Mouse (Mus musculus) liver, postnatal 0 days (tissue): ENCODE data around the gene Tubd1.

Experiments
- CTCF ChIP-seq: sonication (generic); IDR thresholded peaks from 2 replicates; pipeline ENCODE4 v1.5.1; 2016; ENCODE audit warnings: antibody characterized with exemption, low read depth
- EP300 ChIP-seq: IDR thresholded peaks from 2 replicates; pipeline ENCODE4 v1.6.1; 2016; ENCODE audit warnings: antibody characterized with exemption, low read depth, mild to moderate bottlenecking

DNA sequence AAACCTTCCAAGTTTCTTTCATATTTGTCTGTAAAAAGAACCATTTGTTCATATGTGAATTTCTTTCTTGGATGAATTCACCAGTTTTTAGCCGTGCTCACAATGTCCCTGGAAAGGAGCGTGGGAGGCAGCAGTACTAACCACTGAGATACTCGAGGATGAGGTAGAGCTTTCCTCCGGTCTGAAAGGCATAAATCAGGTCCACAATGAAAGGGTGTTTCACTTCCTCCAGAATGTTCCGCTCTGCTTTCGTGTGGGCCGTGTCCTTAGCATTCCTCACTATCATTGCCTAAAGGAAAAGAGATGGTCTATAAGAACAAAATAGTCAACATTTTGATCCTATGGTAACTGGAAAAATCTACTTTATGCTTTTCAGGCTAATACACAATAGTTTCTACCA is 25.0 kb upstream of the Tubd1 start:
- TF ChIP-seq CTCF (no peak), EP300 (no peak)
